ENCODE assay signal across 8 mouse cellular contexts in genomic region chr13:5347503-5348469, GRCm38 (mm10).
DNase-seq lines count a peak whose midpoint lies in the region; ATAC-seq lines count a peak whose summit lies in the region.
"Had no signal": no experiment of that assay in that cellular context is flagged by ENCODE, and none has a peak within 500 bp of the region (broad histone marks: within the 10 kb centered on the region; RNA-seq: fewer than 3 reads in every experiment).

No protein-coding gene starts in this region.

- H3K27ac ChIP-seq in embryonic facial prominence, embryonic 14.5 days (replicated peaks; ENCODE audit: low read depth, low read length), result no peak overlapping the region
- H3K27ac ChIP-seq in hindbrain, embryonic 15.5 days (replicated peaks), result no peak overlapping the region
- H3K27ac ChIP-seq: neural tube, embryonic 12.5 days had no signal

- H3K36me3 ChIP-seq in embryonic facial prominence, embryonic 14.5 days (ENCODE audit: control insufficient read depth, insufficient read depth, low read length), result no peaks in the 10 kb centered on the region
- no peaks in the 10 kb centered on the region for H3K36me3 ChIP-seq in hindbrain, embryonic 15.5 days
- H3K36me3 ChIP-seq: neural tube, embryonic 12.5 days had no signal

- H3K9ac ChIP-seq in embryonic facial prominence, embryonic 14.5 days (ENCODE audit: low read depth, low read length), result no peak overlapping the region
- H3K9ac ChIP-seq in hindbrain, embryonic 15.5 days, result no peak overlapping the region
- H3K9ac ChIP-seq: neural tube, embryonic 12.5 days had no signal

- no peak overlapping the region for H3K4me3 ChIP-seq in embryonic facial prominence, embryonic 14.5 days (ENCODE audit: low read depth, low read length)
- H3K4me3 ChIP-seq in hindbrain, embryonic 15.5 days, result no peak overlapping the region
- H3K4me3 ChIP-seq: neural tube, embryonic 12.5 days had no signal

- peaks cover 3% of the 10 kb centered on the region; the same call in 1 of the 2 replicates for H3K4me1 ChIP-seq in embryonic facial prominence, embryonic 14.5 days (ENCODE audit: control insufficient read depth, insufficient read depth, low read length)
- no peaks in the 10 kb centered on the region for H3K4me1 ChIP-seq in hindbrain, embryonic 15.5 days (replicated peaks)
- H3K4me1 ChIP-seq: neural tube, embryonic 12.5 days had no signal

- DNase-seq in ovary, adult 18-20 months (ENCODE audit: low spot score), result peak; percentile 15
- DNase-seq in ovary, postnatal 10 days (ENCODE audit: low spot score), result no peak
- peak; percentile 52 for DNase-seq in embryonic facial prominence, embryonic 14.5 days (ENCODE audit: low spot score)
- DNase-seq in yolk sac, embryonic 10.5 days (ENCODE audit: low spot score), result peak; percentile 20
- DNase-seq in urinary bladder, postnatal 10 days (ENCODE audit: low spot score), result no peak

- 38% methylated on average over 6 of the region's 6 CpGs for whole genome bisulfite sequencing in embryonic facial prominence, embryonic 14.5 days
- 70% methylated on average over 6 of the region's 6 CpGs for WGBS in hindbrain, embryonic 15.5 days

- H3K4me2 ChIP-seq in embryonic facial prominence, embryonic 14.5 days (ENCODE audit: low read depth, low read length), result no peak overlapping the region
- no peak overlapping the region for H3K4me2 ChIP-seq in hindbrain, embryonic 15.5 days
- H3K4me2 ChIP-seq: neural tube, embryonic 12.5 days had no signal

- H3K9me3 ChIP-seq in embryonic facial prominence, embryonic 14.5 days (ENCODE audit: control insufficient read depth, low read length), result no peaks in the 10 kb centered on the region
- no peaks in the 10 kb centered on the region for H3K9me3 ChIP-seq in hindbrain, embryonic 15.5 days
- H3K9me3 ChIP-seq: neural tube, embryonic 12.5 days had no signal

- H3K27me3 ChIP-seq in embryonic facial prominence, embryonic 14.5 days (replicated peaks; ENCODE audit: control insufficient read depth, insufficient read depth, low read length), result no peaks in the 10 kb centered on the region
- H3K27me3 ChIP-seq in hindbrain, embryonic 15.5 days, result no peaks in the 10 kb centered on the region
- H3K27me3 ChIP-seq: neural tube, embryonic 12.5 days had no signal

- no peak for ATAC-seq in embryonic facial prominence, embryonic 14.5 days (ENCODE audit: low read depth)
- ATAC-seq in hindbrain, embryonic 15.5 days (ENCODE audit: low FRiP score, low read depth), result 0 out of 2 replicates have a peak, but pooled peaks have one; percentile 48
- no peak for ATAC-seq in CD4-positive, CD25-positive, alpha-beta regulatory T cell, adult 4 months

Comparison
In these comparisons a context has a peak if more than half of its experiments do, and no peak if none do; other contexts are left out.
1. DNase-seq: peak in ovary, adult 18-20 months (single experiment), embryonic facial prominence, embryonic 14.5 days (single experiment) and yolk sac, embryonic 10.5 days (single experiment); none in ovary, postnatal 10 days (single experiment) and urinary bladder, postnatal 10 days (single experiment).